Mouse (Mus musculus) brain, embryonic 14.5 days (tissue): ENCODE measurements at regions not wholly inside any gene's neighbourhood (a gene's known extent, or its start where the extent isn't known, plus 50 kb on each side); places are given as distances from the start of the nearest gene placed in this dataset.

Experiments
- CTCF ChIP-seq: fragments of 200-500 bp; IDR thresholded peaks from 2 replicates; pipeline ENCODE4 v1.5.1; 2012; ENCODE audit warnings: inconsistent platforms, mild to moderate bottlenecking, moderate library complexity, borderline replicate concordance; ENCODE audit not compliant: insufficient read depth, insufficient read length; ENCODE audit errors: extremely low read depth
- POLR2A ChIP-seq: fragments of 200-500 bp; IDR thresholded peaks from 2 replicates; pipeline ENCODE4 v1.6.1; 2012; ENCODE audit warnings: mild to moderate bottlenecking, inconsistent platforms, borderline replicate concordance; ENCODE audit not compliant: poor library complexity, insufficient read depth, insufficient read length, severe bottlenecking; ENCODE audit errors: extremely low read depth

- TF ChIP-seq POLR2A (no peak), CTCF (no peak)
These were observed 139.8 kb upstream of the Tbl1xr1 start for GRCm38 (mm10) chr3:21936616-21937015.
